Mouse (Mus musculus): Measurements from ENCODE around the gene Ddx54.

The Ddx54 gene

GRCm38 (mm10) chr5:120582002-120582401 is 30.5 kb upstream of the Ddx54 start:
- no peak for DNase-seq

- no peak for DNase-seq
These were observed 29.0 kb upstream of the Ddx54 start for GRCm38 (mm10) chr5:120583511-120583910.

GRCm38 (mm10) chr5:120584968-120585367 is 27.6 kb upstream of the Ddx54 start:
- no peak for DNase-seq

- DNase-seq, result peak; percentile 42 to 43
These were observed 25.6 kb upstream of the Ddx54 start for GRCm38 (mm10) chr5:120586741-120587615.

GRCm38 (mm10) chr5:120587616-120587926 is 25.0 kb upstream of the Ddx54 start:
- peak; percentile 60 to 68 for DNase-seq

GRCm38 (mm10) chr5:120587940-120588568 is 24.5 kb upstream of the Ddx54 start:
- no peak for DNase-seq

GRCm38 (mm10) chr5:120588569-120589094 is 23.9 kb upstream of the Ddx54 start, which contains the start of the genes Tpcn1 and Iqcd:
Gene Tpcn1 (minus strand): TSS chr5:120588673.
Gene Iqcd (plus strand): TSS chr5:120589016.
- peak; percentile 99 to 100 for DNase-seq

GRCm38 (mm10) chr5:120590356-120591010 is 22.1 kb upstream of the Ddx54 start:
- DNase-seq, result peak in 1 of 2 experiments; percentile 42

GRCm38 (mm10) chr5:120592141-120592540 is 20.4 kb upstream of the Ddx54 start:
- DNase-seq, result no peak

GRCm38 (mm10) chr5:120594485-120594884 is 18.1 kb upstream of the Ddx54 start:
- DNase-seq, result no peak

- no peak for DNase-seq
These were observed 12.9 kb upstream of the Ddx54 start for GRCm38 (mm10) chr5:120599625-120600024.

- DNase-seq, result peak in 1 of 2 experiments; percentile 31
These were observed 11.4 kb upstream of the Ddx54 start for GRCm38 (mm10) chr5:120600946-120601668.

- no peak for DNase-seq
These were observed 10.3 kb upstream of the Ddx54 start for GRCm38 (mm10) chr5:120602210-120602609.

- no peak for DNase-seq
These were observed 9.0 kb upstream of the Ddx54 start for GRCm38 (mm10) chr5:120603515-120603914.

GRCm38 (mm10) chr5:120604839-120605238 is 7.7 kb upstream of the Ddx54 start:
- DNase-seq, result peak; percentile 81 to 83

GRCm38 (mm10) chr5:120605241-120605661 is 7.3 kb upstream of the Ddx54 start:
- DNase-seq, result no peak

GRCm38 (mm10) chr5:120605688-120606087 is 6.9 kb upstream of the Ddx54 start:
- peak; percentile 78 for DNase-seq

- no peak for DNase-seq
These were observed 5.8 kb upstream of the Ddx54 start for GRCm38 (mm10) chr5:120606590-120607200.

GRCm38 (mm10) chr5:120607335-120607734 is 5.2 kb upstream of the Ddx54 start:
- no peak for DNase-seq

- DNase-seq, result no peak
These were observed 3.2 kb upstream of the Ddx54 start for GRCm38 (mm10) chr5:120609246-120609775.

GRCm38 (mm10) chr5:120610906-120611305 is 1.6 kb upstream of the Ddx54 start:
- DNase-seq, result peak in 1 of 2 experiments; percentile 16

GRCm38 (mm10) chr5:120611416-120611815 is 1.1 kb upstream of the Ddx54 start:
- DNase-seq, result no peak

Data from thymus, postnatal 36 days (tissue).